Mouse (Mus musculus): Measurements from ENCODE around the gene Kcnf1.
"Not testable (repeated sequence)": the region's sequence is repeated elsewhere in the genome, so short reads cannot be mapped to it uniquely, and the experiment has no call there.

The Kcnf1 gene

GRCm38 (mm10) chr12:17157558-17157957 lies 19.1 kb downstream of the Kcnf1 start:
- no peak for DNase-seq (ENCODE audit: low spot score)

GRCm38 (mm10) chr12:17155781-17156180 lies 20.9 kb downstream of the Kcnf1 start:
- DNase-seq (ENCODE audit: low spot score), result no peak

- no peak for DNase-seq (ENCODE audit: low spot score)
Measured at GRCm38 (mm10) chr12:17152840-17153239, 23.8 kb downstream of the Kcnf1 start.

- DNase-seq (ENCODE audit: low spot score), result no peak
Measured at GRCm38 (mm10) chr12:17148920-17149319, 27.8 kb downstream of the Kcnf1 start.

- no peak for DNase-seq (ENCODE audit: low spot score)
Measured at GRCm38 (mm10) chr12:17141791-17142190, 34.9 kb downstream of the Kcnf1 start.

GRCm38 (mm10) chr12:17140436-17140835 lies 36.3 kb downstream of the Kcnf1 start:
- no peak for DNase-seq (ENCODE audit: low spot score)

- DNase-seq (ENCODE audit: low spot score), result no peak
Measured at GRCm38 (mm10) chr12:17134546-17135096, 42.1 kb downstream of the Kcnf1 start.

GRCm38 (mm10) chr12:17132243-17132642 lies 44.4 kb downstream of the Kcnf1 start:
- no peak for DNase-seq (ENCODE audit: low spot score)

GRCm38 (mm10) chr12:17131563-17131962 lies 45.1 kb downstream of the Kcnf1 start:
- no peak for DNase-seq (ENCODE audit: low spot score)

- not testable (repeated sequence) for DNase-seq (ENCODE audit: low spot score)
Measured at GRCm38 (mm10) chr12:17122881-17123280, 53.8 kb downstream of the Kcnf1 start.

Measured in embryo, embryonic 10 days (tissue).